Mouse (Mus musculus) brain, embryonic 14.5 days (tissue): ENCODE results near the gene Pde4b.

Experiments used
- CTCF ChIP-seq: fragments of 200-500 bp; IDR thresholded peaks from 2 replicates; pipeline ENCODE4 v1.5.1; 2012; ENCODE audit warnings: inconsistent platforms, mild to moderate bottlenecking, moderate library complexity, borderline replicate concordance; ENCODE audit not compliant: insufficient read depth, insufficient read length; ENCODE audit errors: extremely low read depth
- POLR2A ChIP-seq: fragments of 200-500 bp; IDR thresholded peaks from 2 replicates; pipeline ENCODE4 v1.6.1; 2012; ENCODE audit warnings: mild to moderate bottlenecking, inconsistent platforms, borderline replicate concordance; ENCODE audit not compliant: poor library complexity, insufficient read depth, insufficient read length, severe bottlenecking; ENCODE audit errors: extremely low read depth

DNA sequence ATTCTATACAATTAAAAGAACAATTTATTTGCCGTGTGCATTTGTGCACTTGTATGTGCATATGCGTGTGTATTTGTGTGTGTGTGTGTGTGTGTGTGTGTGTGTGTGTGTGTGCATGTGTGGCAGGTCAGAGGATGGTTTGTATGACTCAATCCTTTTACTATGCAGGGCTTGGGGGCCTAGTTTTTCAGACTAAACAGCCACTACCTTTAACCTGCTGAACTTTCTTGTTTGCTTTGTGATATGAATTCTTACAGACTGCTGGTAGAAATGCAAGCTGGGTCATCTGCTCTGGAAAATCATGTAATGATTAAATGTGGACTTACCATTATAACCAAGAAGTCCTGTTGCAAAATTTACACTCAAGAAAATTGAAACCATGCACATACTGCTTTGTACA, 18.0 kb upstream of the Pde4b start:
- no peak for TF ChIP-seq CTCF
- no peak for TF ChIP-seq POLR2A
